16 mouse cellular contexts compared by ENCODE assay signal in the genomic region with DNA sequence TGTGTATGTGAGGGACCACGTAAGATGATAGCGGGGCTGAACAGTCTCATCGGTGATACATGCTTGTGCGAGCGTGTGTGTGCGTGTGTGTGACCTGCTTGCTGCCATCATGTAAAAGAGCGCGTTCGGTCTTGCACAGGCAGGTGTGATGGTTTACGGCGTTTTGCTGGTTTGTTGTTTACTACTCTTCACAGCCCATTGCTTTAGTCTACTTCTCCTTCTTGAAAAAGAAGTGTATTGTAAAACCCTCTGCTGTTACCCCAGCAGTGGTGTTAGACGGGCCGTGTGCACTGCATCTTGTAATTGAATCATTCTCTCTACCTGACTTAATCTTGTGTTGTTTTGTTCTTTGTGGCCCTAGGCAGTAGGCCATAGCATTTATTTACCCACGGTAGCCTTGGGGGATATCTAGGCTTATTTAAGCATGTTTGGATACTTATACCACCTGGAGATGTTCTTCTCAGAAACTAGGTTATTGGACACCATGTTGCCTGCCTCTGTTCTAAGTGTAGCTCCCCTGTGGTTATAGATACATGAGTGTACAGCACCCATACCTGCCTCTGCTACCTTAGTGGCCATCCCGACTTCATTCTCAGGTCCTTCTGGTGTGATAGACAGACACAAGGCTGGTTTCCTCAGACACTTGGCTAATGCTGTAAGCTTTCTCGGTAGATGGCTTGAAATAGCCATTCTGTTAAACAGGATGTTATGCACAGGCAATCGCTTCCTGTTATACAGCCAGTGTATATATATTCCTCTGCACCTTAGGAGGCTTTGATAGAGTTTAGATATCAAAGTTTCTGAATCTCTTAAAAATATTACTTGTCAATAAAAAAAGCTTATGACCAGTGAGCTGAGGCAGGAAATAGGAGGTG.
"Had no signal": no experiment of that assay in that cellular context is flagged by ENCODE, and none has a peak within 500 bp of the region (broad histone marks: within the 10 kb centered on the region; RNA-seq: fewer than 3 reads in every experiment).

No protein-coding gene starts in this region.

- ATAC-seq: inflammation-experienced regulatory T-cells, adult 6 months; midbrain, embryonic 16.5 days had no signal

- H3K27ac ChIP-seq: kidney, embryonic 15.5 days; limb, embryonic 13.5 days; liver, embryonic 15.5 days; midbrain, embryonic 12.5 days; neural tube, embryonic 15.5 days had no signal

- H3K4me3 ChIP-seq: kidney, embryonic 15.5 days; limb, embryonic 13.5 days; liver, embryonic 15.5 days; midbrain, embryonic 12.5 days; neural tube, embryonic 15.5 days; stomach, embryonic 15.5 days had no signal

- H3K4me1 ChIP-seq: neural tube, embryonic 15.5 days had no signal

- H3K27me3 ChIP-seq: kidney, embryonic 15.5 days; limb, embryonic 13.5 days; liver, embryonic 15.5 days; midbrain, embryonic 12.5 days; neural tube, embryonic 15.5 days; stomach, embryonic 15.5 days had no signal

- DNase-seq: kidney, adult 18-20 months; kidney, postnatal 14 days; left cerebral cortex, postnatal 4 days; lung, embryonic 14.5 days; lung, postnatal 10 days; lung, postnatal 4 days; right cerebral cortex, postnatal 4 days; thymus, postnatal 4 days had no signal
